Mouse (Mus musculus) erythroblast, embryonic 14.5 days (primary cell): ENCODE measurements around the gene Otop2. TPM values are rescaled to one million over a fixed set of nuclear protein-coding genes. Genes with fewer than 3 reads are reported as not detected.

Source experiments
- H3K27me3 ChIP-seq: 2 replicates; pipeline ENCODE4 v1.6.1; 2012; ENCODE audit warnings: inconsistent platforms; ENCODE audit not compliant: control insufficient read depth
- H3K36me3 ChIP-seq: 2 replicates; pipeline ENCODE4 v1.6.1; 2012; ENCODE audit warnings: mild to moderate bottlenecking, inconsistent platforms; ENCODE audit not compliant: control insufficient read depth
- H3K4me1 ChIP-seq: 2 replicates; pipeline ENCODE4 v1.6.1; 2012; ENCODE audit warnings: inconsistent platforms; ENCODE audit not compliant: control insufficient read depth
- H3K4me3 ChIP-seq: replicated peaks from 2 replicates; pipeline ENCODE3; 2012; ENCODE audit warnings: moderate library complexity, mild to moderate bottlenecking, inconsistent platforms
- H3K9me3 ChIP-seq: 2 replicates; pipeline ENCODE4 v1.6.1; 2012; ENCODE audit warnings: low read length, inconsistent platforms, mixed read lengths; ENCODE audit not compliant: control insufficient read depth
- GATA1 ChIP-seq: IDR thresholded peaks from 2 replicates; pipeline ENCODE4 v1.6.1; 2012; ENCODE audit warnings: low read length, inconsistent platforms, mixed read lengths
- TAL1 ChIP-seq: IDR thresholded peaks from 3 replicates; pipeline ENCODE4 v1.6.1; 2012; ENCODE audit warnings: low read length, inconsistent platforms, mixed read lengths
- polyA plus RNA-seq: library from polyadenylated mRNA; stranded (reverse); fragments of >175 nt; gene quantifications from 2 replicates; pipeline ENCODE4 v1.2.3, GENCODE M21; 2012

The Otop2 gene
- polyA plus RNA-seq, 1 experiment = not detected

- no peak overlapping the region for H3K4me3 ChIP-seq
- TF ChIP-seq TAL1 (no peak), GATA1 (no peak)
- peaks cover 21% of the 10 kb centered on the region for H3K4me1 ChIP-seq
- H3K27me3 ChIP-seq = peaks cover 31% of the 10 kb centered on the region
- no peaks in the 10 kb centered on the region for H3K36me3 ChIP-seq
- H3K9me3 ChIP-seq = no peaks in the 10 kb centered on the region
These were observed 38.6 kb downstream of the Otop2 start for GRCm38 (mm10) chr11:115345515-115345914.

- peaks cover 35% of the 10 kb centered on the region for H3K27me3 ChIP-seq
- no peak overlapping the region for H3K4me3 ChIP-seq
- no peaks in the 10 kb centered on the region for H3K9me3 ChIP-seq
- peaks cover 21% of the 10 kb centered on the region for H3K4me1 ChIP-seq
- TF ChIP-seq TAL1 (no peak), GATA1 (no peak)
- H3K36me3 ChIP-seq = no peaks in the 10 kb centered on the region
These were observed 41.8 kb downstream of the Otop2 start for GRCm38 (mm10) chr11:115348681-115349248.

DNA sequence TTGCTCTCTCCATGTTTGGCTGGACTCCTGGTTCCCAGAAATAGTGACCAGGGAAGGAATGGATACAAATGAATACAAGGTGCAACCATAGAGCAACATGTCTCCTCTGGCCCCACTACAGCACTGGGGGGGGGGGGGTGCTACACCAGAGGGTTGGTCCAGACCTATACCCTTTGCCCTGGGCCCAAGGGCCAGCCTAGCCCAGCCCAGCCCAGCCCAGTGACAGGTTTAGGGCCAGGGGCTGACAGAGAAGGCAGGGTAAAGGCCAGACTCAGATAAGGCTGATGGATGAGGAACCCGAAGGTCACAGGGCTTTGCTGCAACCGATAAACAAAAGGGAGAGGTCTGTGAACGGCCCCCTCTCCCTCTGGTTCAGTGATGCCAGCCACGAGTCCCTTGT is 43.0 kb downstream of the Otop2 start:
- H3K27me3 ChIP-seq = peaks cover 25% of the 10 kb centered on the region
- no peaks in the 10 kb centered on the region for H3K36me3 ChIP-seq

DNA sequence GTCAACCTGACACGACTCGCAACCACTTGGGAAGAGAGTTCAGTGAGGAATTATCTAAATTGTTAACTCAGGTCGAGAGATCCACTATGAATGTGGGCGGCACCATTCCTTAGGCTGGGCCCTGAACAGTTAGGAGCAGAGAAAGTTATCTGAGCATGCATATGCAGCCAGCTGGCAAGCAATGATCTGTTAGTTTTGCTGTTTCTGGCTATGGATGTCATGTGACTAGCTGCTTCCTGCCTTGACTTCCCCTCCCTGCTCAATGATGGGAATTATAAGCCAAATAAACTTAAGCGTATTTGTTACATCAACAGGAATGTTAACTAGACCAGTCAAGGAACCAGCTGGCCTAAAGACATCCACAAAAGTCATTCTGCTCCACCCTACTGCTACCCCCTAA is 46.4 kb downstream of the Otop2 start:
- H3K9me3 ChIP-seq = no peaks in the 10 kb centered on the region
- peaks cover 9% of the 10 kb centered on the region for H3K4me1 ChIP-seq
- TF ChIP-seq GATA1 (no peak), TAL1 (no peak)
- no peak overlapping the region for H3K4me3 ChIP-seq
- H3K36me3 ChIP-seq = no peaks in the 10 kb centered on the region
- peaks cover 23% of the 10 kb centered on the region for H3K27me3 ChIP-seq

More for the DNA sequence above, 43.0 kb downstream of the Otop2 start:
- Histone ChIP-seq H3K9me3 (no peaks in the 10 kb centered on the region), H3K4me1 (peaks cover 19% of the 10 kb centered on the region), H3K4me3 (no peak overlapping the region)
- TF ChIP-seq TAL1 (no peak), GATA1 (no peak)

DNA sequence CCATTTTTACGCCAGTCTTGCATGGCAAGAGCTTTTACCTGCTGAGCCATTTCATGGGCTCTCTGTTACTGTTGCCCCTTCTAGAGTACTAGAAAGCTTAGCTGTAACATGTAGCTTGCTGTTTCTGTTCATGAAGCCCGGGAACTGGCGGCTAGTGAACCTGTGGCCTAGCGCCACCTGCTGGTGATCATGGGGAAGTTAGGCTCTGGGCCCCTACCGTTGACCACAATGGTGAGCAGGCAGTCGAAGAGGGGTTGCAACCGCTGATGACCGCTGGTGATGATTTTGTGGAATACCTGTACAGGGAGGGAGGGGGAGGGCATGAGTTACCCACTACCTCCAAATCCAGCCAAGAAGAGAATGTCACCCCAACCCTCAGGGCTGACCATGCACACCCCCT is 47.2 kb downstream of the Otop2 start:
- TF ChIP-seq TAL1 (no peak), GATA1 (no peak)
- Histone ChIP-seq H3K9me3 (no peaks in the 10 kb centered on the region), H3K27me3 (peaks cover 20% of the 10 kb centered on the region)

DNA sequence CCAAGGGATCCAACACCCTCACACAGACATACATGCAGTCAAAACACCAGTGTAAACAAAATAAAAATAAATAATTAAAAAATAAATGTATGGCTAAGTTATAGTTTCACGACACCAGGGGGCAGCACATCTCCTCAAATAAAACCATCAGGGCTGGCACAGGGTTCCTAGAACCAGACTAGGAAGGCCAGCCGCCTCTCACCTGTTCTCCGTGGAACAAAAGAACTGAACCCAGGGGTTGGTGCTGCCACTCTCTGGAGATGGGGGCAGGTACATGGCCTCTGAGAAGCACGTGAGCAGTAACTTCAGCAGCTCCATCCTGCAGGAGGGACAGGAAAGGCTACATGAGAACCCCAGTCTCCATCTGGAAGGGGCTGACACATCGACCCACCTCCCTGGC is 51.5 kb downstream of the Otop2 start:
- TF ChIP-seq TAL1 = no peak
- Histone ChIP-seq H3K9me3 (no peaks in the 10 kb centered on the region), H3K36me3 (no peaks in the 10 kb centered on the region), H3K27me3 (peaks cover 8% of the 10 kb centered on the region; the same call in 1 of the 2 replicates), H3K4me3 (no peak overlapping the region), H3K4me1 (peaks cover 2% of the 10 kb centered on the region; the same call in 1 of the 2 replicates)

More for the DNA sequence above, 47.2 kb downstream of the Otop2 start:
- Histone ChIP-seq H3K4me3 (no peak overlapping the region), H3K4me1 (peaks cover 3% of the 10 kb centered on the region), H3K36me3 (no peaks in the 10 kb centered on the region)

- Histone ChIP-seq H3K9me3 (no peaks in the 10 kb centered on the region), H3K27me3 (peaks cover 15% of the 10 kb centered on the region), H3K4me1 (peaks cover 2% of the 10 kb centered on the region; the same call in 1 of the 2 replicates), H3K4me3 (no peak overlapping the region), H3K36me3 (no peaks in the 10 kb centered on the region)
- TF ChIP-seq TAL1 = no peak
- TF ChIP-seq GATA1 = no peak
These were observed 52.3 kb downstream of the Otop2 start for GRCm38 (mm10) chr11:115359293-115359692.

DNA sequence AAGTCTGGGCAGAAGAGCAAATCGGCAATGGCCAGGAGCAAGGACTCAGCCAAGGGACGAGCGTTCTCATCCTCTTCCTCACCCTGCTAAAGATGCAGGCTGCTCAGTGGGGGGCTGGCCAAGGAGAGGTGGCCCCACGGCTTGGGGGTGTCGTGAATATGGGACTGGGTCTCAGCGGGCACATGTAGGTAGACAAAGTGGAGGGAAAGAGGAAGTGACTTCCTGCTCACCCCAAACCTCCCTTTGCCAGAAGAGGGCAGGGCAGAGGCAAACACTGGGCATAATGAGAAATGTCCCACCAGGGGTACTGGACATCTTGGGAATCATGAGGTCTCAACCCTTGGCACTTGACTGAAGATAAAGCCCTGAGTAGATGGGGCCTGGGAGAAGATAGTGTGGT is 52.8 kb downstream of the Otop2 start:
- Histone ChIP-seq H3K9me3 (no peaks in the 10 kb centered on the region), H3K27me3 (peaks cover 14% of the 10 kb centered on the region), H3K4me1 (peaks cover 2% of the 10 kb centered on the region; the same call in 1 of the 2 replicates), H3K36me3 (no peaks in the 10 kb centered on the region), H3K4me3 (no peak overlapping the region)
- no peak for TF ChIP-seq GATA1

DNA sequence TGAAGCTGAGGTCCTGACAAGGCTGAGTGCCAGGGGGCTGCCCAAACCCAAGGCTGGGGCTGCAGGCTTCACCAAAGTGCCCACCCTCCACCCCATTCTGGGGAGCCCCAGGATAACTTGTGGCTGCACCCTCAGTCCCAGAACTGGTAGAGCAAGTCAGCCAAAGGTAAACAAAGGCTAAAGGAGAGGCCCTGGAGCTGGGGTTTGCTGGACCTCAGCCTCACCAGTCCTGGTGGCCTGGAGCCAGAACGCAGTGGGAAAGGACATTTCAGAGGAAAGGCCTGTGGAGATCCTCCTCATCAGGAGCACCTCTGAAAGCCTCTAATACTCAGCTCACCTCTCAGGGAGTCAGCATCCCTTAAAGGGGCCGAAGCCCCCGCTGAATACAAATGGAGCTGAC is 57.2 kb downstream of the Otop2 start:
- H3K4me3 ChIP-seq = no peak overlapping the region
- TF ChIP-seq TAL1 (no peak), GATA1 (no peak)

More for the DNA sequence above, 57.2 kb downstream of the Otop2 start:
- peaks cover 48% of the 10 kb centered on the region for H3K27me3 ChIP-seq
- no peaks in the 10 kb centered on the region for H3K9me3 ChIP-seq
- H3K4me1 ChIP-seq = peaks cover 10% of the 10 kb centered on the region
- no peaks in the 10 kb centered on the region for H3K36me3 ChIP-seq
